Mouse (Mus musculus) cerebellum, adult 18-20 months (tissue): ENCODE results near the gene Prkn.

Source experiments
- DNase-seq, 2 experiments: peaks; one replicate each; pipeline ENCODE4 v3.0.0; 2021

Prkn gene

GRCm38 (mm10) chr17:11290183-11290582 lies 450.0 kb downstream of the Prkn start:
- no peak for DNase-seq

GRCm38 (mm10) chr17:11303116-11303515 lies 462.9 kb downstream of the Prkn start:
- peak in 1 of 2 experiments; percentile 19 for DNase-seq

GRCm38 (mm10) chr17:11309843-11310242 lies 469.7 kb downstream of the Prkn start:
- no peak for DNase-seq

GRCm38 (mm10) chr17:11314163-11314562 lies 474.0 kb downstream of the Prkn start:
- DNase-seq: no peak

- peak; percentile 76 to 78 for DNase-seq
Observed at GRCm38 (mm10) chr17:11315675-11316074, 475.5 kb downstream of the Prkn start.

GRCm38 (mm10) chr17:11318946-11319345 lies 478.8 kb downstream of the Prkn start:
- DNase-seq: no peak

- no peak for DNase-seq
Observed at GRCm38 (mm10) chr17:11319666-11320360, 479.6 kb downstream of the Prkn start.

GRCm38 (mm10) chr17:11332081-11332480 lies 491.9 kb downstream of the Prkn start:
- no peak for DNase-seq

GRCm38 (mm10) chr17:11333741-11334140 lies 493.6 kb downstream of the Prkn start:
- peak in 1 of 2 experiments; percentile 35 for DNase-seq

- no peak for DNase-seq
Observed at GRCm38 (mm10) chr17:11336156-11336555, 496.0 kb downstream of the Prkn start.

- DNase-seq: no peak
Observed at GRCm38 (mm10) chr17:11340368-11340767, 500.2 kb downstream of the Prkn start.

GRCm38 (mm10) chr17:11346310-11346709 lies 506.1 kb downstream of the Prkn start:
- DNase-seq: no peak

GRCm38 (mm10) chr17:11352778-11353552 lies 512.8 kb downstream of the Prkn start:
- DNase-seq: peak; percentile 56 to 74

GRCm38 (mm10) chr17:11353553-11353945 lies 513.4 kb downstream of the Prkn start:
- no peak for DNase-seq

- DNase-seq: no peak
Observed at GRCm38 (mm10) chr17:11354348-11354747, 514.2 kb downstream of the Prkn start.

- DNase-seq: no peak
Observed at GRCm38 (mm10) chr17:11375461-11375860, 535.3 kb downstream of the Prkn start.

- DNase-seq: no peak
Observed at GRCm38 (mm10) chr17:11383364-11383962, 543.3 kb downstream of the Prkn start.

- peak; percentile 13 to 17 for DNase-seq
Observed at GRCm38 (mm10) chr17:11385246-11385645, 545.1 kb downstream of the Prkn start.

GRCm38 (mm10) chr17:11392622-11393294 lies 552.6 kb downstream of the Prkn start:
- DNase-seq: no peak

- no peak for DNase-seq
Observed at GRCm38 (mm10) chr17:11394607-11395006, 554.4 kb downstream of the Prkn start.

- DNase-seq: no peak
Observed at GRCm38 (mm10) chr17:11397678-11398077, 557.5 kb downstream of the Prkn start.

GRCm38 (mm10) chr17:11402225-11402875 lies 562.2 kb downstream of the Prkn start:
- peak in 1 of 2 experiments; percentile 7 for DNase-seq

GRCm38 (mm10) chr17:11411414-11411813 lies 571.2 kb downstream of the Prkn start:
- DNase-seq: no peak
